ENCODE assay signal across 9 mouse cellular contexts in genomic region chr14:48189330-48189729, GRCm38 (mm10).
DNase-seq lines count a peak whose midpoint lies in the region; ATAC-seq and TF ChIP-seq lines count a peak whose summit lies in the region.
"Had no signal": no experiment of that assay in that cellular context is flagged by ENCODE, and none has a peak within 500 bp of the region (broad histone marks: within the 10 kb centered on the region; RNA-seq: fewer than 3 reads in every experiment).

No protein-coding gene starts in this region.

- ATAC-seq in kidney, embryonic 16.5 days (ENCODE audit: low FRiP score, low TSS enrichment): peak; percentile 66; the same call in 1 of the 2 replicates

- no peak overlapping the region for H3K4me2 ChIP-seq in kidney, embryonic 16.5 days (replicated peaks; ENCODE audit: low read depth, low read length)

- no peak for TF ChIP-seq POLR2A in bone marrow macrophage, adult 2 months (IDR thresholded peaks at IDR 0.05; ENCODE audit: borderline replicate concordance, low read depth, low read length)

- H3K4me3 ChIP-seq in kidney, embryonic 16.5 days (ENCODE audit: low read length): no peak overlapping the region
- H3K4me3 ChIP-seq in bone marrow macrophage, adult 2 months (ENCODE audit: insufficient read depth, low read length): no peak overlapping the region

- WGBS in kidney, embryonic 16.5 days: 59% methylated on average over 8 of the region's 8 CpGs

- no peaks in the 10 kb centered on the region for H3K9me3 ChIP-seq in kidney, embryonic 16.5 days (ENCODE audit: low read length)

- no peak for TF ChIP-seq CTCF in bone marrow macrophage, adult 2 months (IDR thresholded peaks at IDR 0.05; ENCODE audit: low read depth, low read length)

- intact Hi-C loops in left cerebral cortex, postnatal 14 days (cut with DNase I): no loop called here

- H3K27ac ChIP-seq in kidney, embryonic 16.5 days (ENCODE audit: low read length): no peak overlapping the region
- H3K27ac ChIP-seq in bone marrow macrophage, adult 2 months (ENCODE audit: insufficient read depth, low read depth, low read length): peak overlapping the region; percentile 42

- peaks cover 3% of the 10 kb centered on the region; the same call in 1 of the 2 replicates for H3K4me1 ChIP-seq in kidney, embryonic 16.5 days (ENCODE audit: insufficient read depth, low read length)
- peaks cover 15% of the 10 kb centered on the region for H3K4me1 ChIP-seq in bone marrow macrophage, adult 2 months (ENCODE audit: control insufficient read depth, insufficient read depth, low read length)

- no peak overlapping the region for H3K9ac ChIP-seq in kidney, embryonic 16.5 days (replicated peaks; ENCODE audit: low read length)

- peak; percentile 54 for DNase-seq in adrenal gland, postnatal 10 days
- DNase-seq in adrenal gland, postnatal 4 days (ENCODE audit: low spot score in 2 of 2): no peak
- DNase-seq in kidney, postnatal 4 days: no peak
- DNase-seq in left cerebral cortex, postnatal 14 days (ENCODE audit: low spot score in 2 of 2): peak; percentile 42 to 55
- no peak for DNase-seq in urinary bladder, adult 2 months (ENCODE audit: low spot score)
- DNase-seq in urinary bladder, postnatal 10 days (ENCODE audit: low spot score): no peak
- DNase-seq: kidney, postnatal 36 days had no signal

- no peaks in the 10 kb centered on the region for H3K27me3 ChIP-seq in kidney, embryonic 16.5 days (ENCODE audit: insufficient read depth, low read length)

- peaks cover 5% of the 10 kb centered on the region; the same call in 1 of the 2 replicates for H3K36me3 ChIP-seq in kidney, embryonic 16.5 days (ENCODE audit: insufficient read depth, low read length)

Comparison
In these comparisons a context has a peak if more than half of its experiments do, and no peak if none do; other contexts are left out.
1. DNase-seq: peak in adrenal gland, postnatal 10 days (single experiment) and left cerebral cortex, postnatal 14 days (2 of 2); none in adrenal gland, postnatal 4 days (0 of 2), kidney, postnatal 4 days (0 of 2), urinary bladder, adult 2 months (single experiment) and urinary bladder, postnatal 10 days (single experiment).